Mouse (Mus musculus) heart, postnatal 0 days (tissue): ENCODE data around the gene Cyp4f18.

Source experiments
- CTCF ChIP-seq: IDR thresholded peaks from 2 replicates; pipeline ENCODE4 v1.5.1; 2016; ENCODE audit warnings: antibody characterized with exemption, control low read depth, low read depth
- EP300 ChIP-seq: IDR thresholded peaks from 2 replicates; pipeline ENCODE4 v1.6.1; 2016; ENCODE audit warnings: antibody characterized with exemption, low read depth

GRCm38 (mm10) chr8:72005912-72006311, 3.5 kb downstream of the Cyp4f18 start:
- no peak for TF ChIP-seq CTCF
- TF ChIP-seq EP300, result no peak
